Mouse (Mus musculus): ENCODE measurements at regions not wholly inside any gene's neighbourhood (a gene's known extent, or its start where the extent isn't known, plus 50 kb on each side); places are given as distances from the start of the nearest gene placed in this dataset.
"Not testable (repeated sequence)": the region's sequence is repeated elsewhere in the genome, so short reads cannot be mapped to it uniquely, and the experiment has no call there.

GRCm38 (mm10) chr14:53001289-53001688, 505.7 kb upstream of the Olfr1507 start:
- TF ChIP-seq POLR2A (IDR thresholded peaks at IDR 0.05; ENCODE audit: borderline replicate concordance, insufficient read depth, low read length); CTCF (IDR thresholded peaks at IDR 0.05; ENCODE audit: borderline replicate concordance, insufficient read depth, low read depth, low read length): not testable (repeated sequence)

Measured in cerebellum, adult 2 months (tissue).